ENCODE assay signal across 9 mouse cellular contexts in the genomic region with DNA sequence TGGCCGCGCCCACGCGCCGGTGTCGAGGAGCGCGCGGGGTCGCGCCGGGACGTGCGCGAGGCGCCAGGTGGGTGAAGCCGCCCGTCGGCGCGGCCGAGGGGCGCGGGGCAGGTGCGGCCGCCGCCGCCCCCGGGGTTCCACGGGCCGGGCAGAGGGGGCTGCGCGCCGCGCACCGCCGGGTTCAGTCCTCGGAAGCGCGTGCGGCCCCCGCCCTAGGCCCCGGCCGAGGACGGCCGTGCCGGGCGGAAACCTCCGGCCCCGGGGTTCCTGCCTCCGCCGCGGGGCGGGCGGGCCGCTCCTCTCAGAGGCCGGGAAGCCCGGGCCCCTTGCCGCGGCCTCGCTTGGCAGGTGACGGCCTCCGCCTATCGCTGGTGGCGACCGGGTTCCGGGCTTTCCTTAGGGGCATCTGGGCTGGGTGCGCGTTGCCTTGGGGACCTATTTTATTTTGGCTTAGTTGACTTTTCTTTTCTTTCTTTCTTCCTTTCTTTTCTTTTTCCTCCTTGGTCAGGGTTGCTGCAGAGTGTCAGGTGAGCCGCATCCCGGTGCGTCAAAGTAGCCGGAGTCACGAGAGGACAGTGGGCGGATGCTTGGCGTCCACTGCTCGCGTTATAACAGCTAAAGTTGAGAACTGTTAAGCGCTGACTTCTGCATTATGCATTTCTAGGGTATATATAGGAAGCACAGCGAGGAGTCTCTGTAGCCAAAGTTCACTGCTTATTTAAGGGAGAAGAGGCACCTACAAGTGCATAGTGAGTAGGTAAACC. TPM values are rescaled to one million over a fixed set of nuclear protein-coding genes. Genes with fewer than 3 reads are reported as not detected.
A peak's percentile ranks its signal among the peaks of the same experiment; 100 is the strongest.
DNase-seq lines count a peak whose midpoint lies in the region; ATAC-seq lines count a peak whose summit lies in the region.
"Had no signal": no experiment of that assay in that cellular context is flagged by ENCODE, and none has a peak within 500 bp of the region (broad histone marks: within the 10 kb centered on the region; RNA-seq: fewer than 3 reads in every experiment).

No protein-coding gene starts in this region.

- under 1% methylated on average over 61 of the region's 80 CpGs for WGBS in forebrain, embryonic 15.5 days
- under 1% methylated on average over 50 of the region's 80 CpGs for WGBS in hindbrain, embryonic 12.5 days

- no peaks in the 10 kb centered on the region for H3K27me3 ChIP-seq in forebrain, embryonic 15.5 days
- peaks cover 5% of the 10 kb centered on the region; the same call in 1 of the 2 replicates for H3K27me3 ChIP-seq in hindbrain, embryonic 12.5 days

- peak overlapping the region; percentile 80 for H3K9ac ChIP-seq in forebrain, embryonic 15.5 days (replicated peaks)
- peak overlapping the region; percentile 87 for H3K9ac ChIP-seq in hindbrain, embryonic 12.5 days

- H3K36me3 ChIP-seq in forebrain, embryonic 15.5 days = no peaks in the 10 kb centered on the region
- H3K36me3 ChIP-seq in hindbrain, embryonic 12.5 days = no peaks in the 10 kb centered on the region

- H3K4me1 ChIP-seq in forebrain, embryonic 15.5 days = peaks cover 21% of the 10 kb centered on the region
- peaks cover 6% of the 10 kb centered on the region for H3K4me1 ChIP-seq in hindbrain, embryonic 12.5 days

- peak overlapping the region; percentile 38; the same call in 1 of the 2 replicates for H3K27ac ChIP-seq in forebrain, embryonic 15.5 days (replicated peaks)
- H3K27ac ChIP-seq in hindbrain, embryonic 12.5 days = peak overlapping the region; percentile 52

- peak overlapping the region; percentile 81 for H3K4me2 ChIP-seq in forebrain, embryonic 15.5 days (replicated peaks)
- H3K4me2 ChIP-seq in hindbrain, embryonic 12.5 days (replicated peaks) = peak overlapping the region; percentile 81

- ATAC-seq in forebrain, embryonic 15.5 days (replicated peaks) = peak; percentile 77
- ATAC-seq in hindbrain, embryonic 12.5 days (ENCODE audit: low FRiP score) = peak; percentile 82

- intact Hi-C loops in left cerebral cortex, postnatal 4 days (cut with DNase I) = no loop called here

- peak; percentile 45 for DNase-seq in Muller cell, postnatal 12 days (ENCODE audit: inconsistent ontology term)
- peak; percentile 32 for DNase-seq in cerebellum, adult 11-12 months
- peak; percentile 24 for DNase-seq in left cerebral cortex, postnatal 4 days
- DNase-seq in mesoderm, embryonic 11.5 days (ENCODE audit: low read depth, low spot score) = peak; percentile 22
- DNase-seq in right cerebral cortex, postnatal 36 days (ENCODE audit: low spot score in 2 of 2) = peak; percentile 30 to 48
- peak; percentile 32 to 47 for DNase-seq in urinary bladder, postnatal 36 days (ENCODE audit: low spot score in 2 of 2)

- peak overlapping the region; percentile 93 for H3K4me3 ChIP-seq in forebrain, embryonic 15.5 days
- H3K4me3 ChIP-seq in hindbrain, embryonic 12.5 days = peak overlapping the region; percentile 94

- no peaks in the 10 kb centered on the region for H3K9me3 ChIP-seq in forebrain, embryonic 15.5 days
- H3K9me3 ChIP-seq in hindbrain, embryonic 12.5 days (replicated peaks) = no peaks in the 10 kb centered on the region

RNA-seq across cellular contexts. Expression of a gene that starts 0.6 kb away (rescaled TPM):
- not detected in 2 replicates for polyA plus RNA-seq in forebrain, embryonic 15.5 days (2015; fragmentation: Nextera tagmentation; extraction: Ambion mirVana)
- not detected in 2 replicates for polyA plus RNA-seq in hindbrain, embryonic 12.5 days (2016; fragmentation: Nextera tagmentation; extraction: Ambion mirVana)
- not detected for total RNA-seq in left cerebral cortex, postnatal 4 days (2021)
- polyA plus RNA-seq: large intestine, adult 2 months had no signal

RNA-seq across cellular contexts. Expression of a gene that starts 0.9 kb away (rescaled TPM):
- 21.2 and 21.5 TPM in 2 replicates for polyA plus RNA-seq in forebrain, embryonic 15.5 days (2015; fragmentation: Nextera tagmentation; extraction: Ambion mirVana)
- polyA plus RNA-seq in hindbrain, embryonic 12.5 days (2016; fragmentation: Nextera tagmentation; extraction: Ambion mirVana) = 20.7 and 21.8 TPM in 2 replicates
- total RNA-seq in left cerebral cortex, postnatal 4 days (2021) = 10 to 100 TPM; 48.7 to 49.5 TPM

Comparison
In these comparisons a context has a peak if more than half of its experiments do, and no peak if none do; other contexts are left out.
1. Peak in every context shown above with its lines: DNase-seq, ATAC-seq, H3K4me3 ChIP-seq and H3K27ac ChIP-seq.